Mouse (Mus musculus) megakaryocyte, embryonic 14.5 days (primary cell): ENCODE results near the gene Dis3l2.

Source experiments
- FLI1 ChIP-seq: IDR thresholded peaks from 2 replicates; pipeline ENCODE4 v1.6.1; 2012; ENCODE audit warnings: low read length, inconsistent platforms, mixed read lengths
- GATA1 ChIP-seq: IDR thresholded peaks from 3 replicates; pipeline ENCODE4 v1.6.1; 2012; ENCODE audit warnings: mixed read lengths, low read length, inconsistent platforms, borderline replicate concordance

GRCm38 (mm10) chr1:87021584-87021983, 318.0 kb downstream of the Dis3l2 start:
- TF ChIP-seq GATA1 (no peak), FLI1 (no peak)
